Mouse (Mus musculus) adrenal gland (tissue): ENCODE results near the gene Gpr107.

Experiments
- intact Hi-C: fragments of 180-260 bp; cut with DNase I; formaldehyde crosslinking; loops from one replicate; pipeline ENCODE4 v1.15.1; 2025

Gene Gpr107

GRCm38 (mm10) chr2:31244216-31244615 is 92.1 kb downstream of the Gpr107 start:
- intact Hi-C loops, result loop anchor here (5.0 kb wide), 1 partner anchor 48 kb away; no protein-coding TSS in a partner anchor

- intact Hi-C loops, result no loop called here
Observed at GRCm38 (mm10) chr2:31245051-31245450, 92.9 kb downstream of the Gpr107 start.

GRCm38 (mm10) chr2:31245491-31246141 is 93.5 kb downstream of the Gpr107 start, which contains the start of gene Ncs1:
Gene Ncs1 (plus strand): TSS chr2:31245823.
- intact Hi-C loops, result no loop called here

- intact Hi-C loops, result no loop called here
Observed at GRCm38 (mm10) chr2:31246251-31246971, 94.3 kb downstream of the Gpr107 start.

- intact Hi-C loops, result no loop called here
Observed at GRCm38 (mm10) chr2:31248856-31249255, 96.7 kb downstream of the Gpr107 start.

GRCm38 (mm10) chr2:31252167-31252566 is 100.1 kb downstream of the Gpr107 start:
- intact Hi-C loops, result no loop called here

GRCm38 (mm10) chr2:31253463-31253862 is 101.3 kb downstream of the Gpr107 start:
- intact Hi-C loops, result no loop called here

- intact Hi-C loops, result loop anchor here (5.0 kb wide), 1 partner anchor 37 kb away; no protein-coding TSS in a partner anchor
Observed at GRCm38 (mm10) chr2:31254806-31255205, 102.7 kb downstream of the Gpr107 start.

GRCm38 (mm10) chr2:31255952-31256938 is 104.1 kb downstream of the Gpr107 start:
- intact Hi-C loops, result loop anchor here (5.0 kb wide), 1 partner anchor 36 kb away; no protein-coding TSS in a partner anchor

GRCm38 (mm10) chr2:31257096-31257495 is 105.0 kb downstream of the Gpr107 start:
- intact Hi-C loops, result loop anchor here (5.0 kb wide), 1 partner anchor 35 kb away; no protein-coding TSS in a partner anchor

- intact Hi-C loops, result loop anchor here (5.0 kb wide), 1 partner anchor 34 kb away; no protein-coding TSS in a partner anchor
Observed at GRCm38 (mm10) chr2:31258609-31259366, 106.7 kb downstream of the Gpr107 start.

- intact Hi-C loops, result loop anchor here (5.0 kb wide), 1 partner anchor 33 kb away; no protein-coding TSS in a partner anchor
Observed at GRCm38 (mm10) chr2:31259367-31259920, 107.3 kb downstream of the Gpr107 start.

GRCm38 (mm10) chr2:31260549-31260948 is 108.4 kb downstream of the Gpr107 start:
- intact Hi-C loops, result no loop called here

- intact Hi-C loops, result no loop called here
Observed at GRCm38 (mm10) chr2:31263039-31263461, 110.9 kb downstream of the Gpr107 start.

GRCm38 (mm10) chr2:31263746-31264378 is 111.7 kb downstream of the Gpr107 start:
- intact Hi-C loops, result no loop called here

- intact Hi-C loops, result no loop called here
Observed at GRCm38 (mm10) chr2:31267447-31267846, 115.3 kb downstream of the Gpr107 start.
